Mouse (Mus musculus) lung, embryonic 14.5 days (tissue): ENCODE measurements around the gene Apoa5. TPM values are rescaled to one million over a fixed set of nuclear protein-coding genes. Genes with fewer than 3 reads are reported as not detected.

ENCODE experiments used
- ATAC-seq: fragments of 200-750 bp; cut with Nextera tagmentation; 2 replicates; pipeline ENCODE4 v1.8.0; 2017; ENCODE audit warnings: mild to moderate bottlenecking, moderate TSS enrichment, moderate library complexity; ENCODE audit not compliant: insufficient read depth
- DNase-seq: peaks from one replicate; pipeline ENCODE4 v3.0.0-alpha.2; 2015
- H3K27ac ChIP-seq: fragments of 300-500 bp; sonication (generic); 2 replicates; pipeline ENCODE4 v1.5.1; 2014; ENCODE audit warnings: low read depth, mild to moderate bottlenecking, moderate library complexity
- H3K27me3 ChIP-seq: fragments of 300-500 bp; sonication (generic); 2 replicates; pipeline ENCODE4 v1.6.1; 2014; ENCODE audit warnings: low read length, control low read depth; ENCODE audit not compliant: insufficient read depth
- H3K36me3 ChIP-seq: fragments of 300-500 bp; sonication (generic); 2 replicates; pipeline ENCODE4 v1.6.1; 2014; ENCODE audit warnings: control low read depth; ENCODE audit not compliant: insufficient read depth
- H3K4me1 ChIP-seq: fragments of 300-500 bp; sonication (generic); 2 replicates; pipeline ENCODE4 v1.6.1; 2014; ENCODE audit warnings: antibody characterized with exemption, control low read depth; ENCODE audit not compliant: insufficient read depth
- H3K4me2 ChIP-seq: fragments of 300-500 bp; sonication (generic); 2 replicates; pipeline ENCODE4 v1.6.1; 2014; ENCODE audit warnings: mild to moderate bottlenecking
- H3K4me3 ChIP-seq: fragments of 300-500 bp; sonication (generic); 2 replicates; pipeline ENCODE4 v1.5.1; 2014; ENCODE audit warnings: low read depth, low read length
- H3K9ac ChIP-seq: fragments of 300-500 bp; sonication (generic); 2 replicates; pipeline ENCODE4 v1.6.1; 2014
- H3K9me3 ChIP-seq: fragments of 300-500 bp; sonication (generic); 2 replicates; pipeline ENCODE4 v1.6.1; 2016; ENCODE audit warnings: low read depth, low read length, control low read depth
- CTCF ChIP-seq: IDR thresholded peaks from 2 replicates; pipeline ENCODE4 v1.5.1; 2016; ENCODE audit warnings: antibody characterized with exemption, low read depth
- WGBS: fragments of 180-500 bp; shearing (Covaris S2); extraction: QIAGEN DNeasy Blood & Tissue Kit; methylation state at CpG from one replicate; pipeline ENCODE4 v1.1.7; 2014; 5-methylcytosine and 5-hydroxymethylcytosine counted together
- polyA plus RNA-seq: library from polyadenylated mRNA; unstranded; fragments of >200 nt; fragmentation: Nextera tagmentation; extraction: Ambion mirVana; gene quantifications from 2 replicates; pipeline ENCODE4 v1.2.1, GENCODE M21; 2014

Gene Apoa5
- polyA plus RNA-seq, 1 experiment from 2014 or later = not detected

- peak overlapping the region; percentile 68 for H3K4me2 ChIP-seq
- H3K27me3 ChIP-seq = 0 out of 2 replicates have a peak, but pooled peaks cover 3% of the 10 kb centered on the region
- H3K4me1 ChIP-seq = no peaks in the 10 kb centered on the region
- WGBS = 18% methylated on average over 13 of the region's 13 CpGs
- no peak for ATAC-seq
- H3K36me3 ChIP-seq = no peaks in the 10 kb centered on the region
- peak overlapping the region; percentile 56 for H3K9ac ChIP-seq
- H3K27ac ChIP-seq = no peak overlapping the region
- H3K9me3 ChIP-seq = no peaks in the 10 kb centered on the region
- DNase-seq = peak; percentile 8
- H3K4me3 ChIP-seq = peak overlapping the region; percentile 37
- TF ChIP-seq CTCF = no peak
Observed at GRCm38 (mm10) chr9:46230450-46230975, 37.9 kb upstream of the Apoa5 start.

DNA sequence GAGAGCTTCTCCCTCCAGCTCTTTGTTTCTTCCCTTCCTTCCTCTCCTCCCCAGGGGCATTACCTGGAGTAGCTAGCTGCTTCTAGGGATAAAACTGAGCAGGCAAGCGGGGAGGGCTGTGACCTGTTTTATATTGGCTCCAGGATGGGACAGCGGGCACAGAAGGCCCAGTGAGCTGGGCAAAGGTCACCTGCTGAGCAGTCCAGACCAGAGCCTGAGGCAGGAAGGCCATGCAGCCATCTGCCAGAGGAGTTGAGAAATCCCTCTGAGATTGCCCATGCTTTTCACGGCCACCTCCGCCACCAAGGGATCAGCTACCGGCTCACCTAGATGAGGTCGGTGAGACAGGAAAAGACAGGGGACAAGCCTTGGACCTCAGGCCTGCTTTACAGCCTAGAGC lies 33.2 kb upstream of the Apoa5 start:
- DNase-seq (no peak), ATAC-seq (no peak)
- H3K4me3 ChIP-seq = no peak overlapping the region
- H3K36me3 ChIP-seq = no peaks in the 10 kb centered on the region
- no peaks in the 10 kb centered on the region for H3K4me1 ChIP-seq
- no peaks in the 10 kb centered on the region for H3K9me3 ChIP-seq
- 80% methylated on average over 6 of the region's 6 CpGs for WGBS
- no peak overlapping the region for H3K4me2 ChIP-seq
- 0 out of 2 replicates have a peak, but pooled peaks cover 3% of the 10 kb centered on the region for H3K27me3 ChIP-seq
- no peak overlapping the region for H3K27ac ChIP-seq
- no peak for TF ChIP-seq CTCF
- H3K9ac ChIP-seq = no peak overlapping the region

DNA sequence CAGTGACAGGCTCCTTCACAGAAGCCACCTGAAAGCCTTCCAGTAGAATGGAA lies 33.0 kb upstream of the Apoa5 start, which contains the start of gene Apoc3:
Apoc3 (minus strand) TSS at position 41 of the 53 bp plus-strand sequence.
- ATAC-seq (no peak), DNase-seq (no peak)
- no peak within 1 kb of the TSS for H3K4me2 ChIP-seq
- no peaks in the 10 kb centered on the region for H3K4me1 ChIP-seq
- H3K36me3 ChIP-seq = no peaks in the 10 kb centered on the region
- H3K9ac ChIP-seq = no peak within 1 kb of the TSS
- no peak within 1 kb of the TSS for H3K4me3 ChIP-seq
- H3K27me3 ChIP-seq = 0 out of 2 replicates have a peak, but pooled peaks cover 3% of the 10 kb centered on the region
- no peak for TF ChIP-seq CTCF
- no peaks in the 10 kb centered on the region for H3K9me3 ChIP-seq
- H3K27ac ChIP-seq = no peak within 1 kb of the TSS

DNA sequence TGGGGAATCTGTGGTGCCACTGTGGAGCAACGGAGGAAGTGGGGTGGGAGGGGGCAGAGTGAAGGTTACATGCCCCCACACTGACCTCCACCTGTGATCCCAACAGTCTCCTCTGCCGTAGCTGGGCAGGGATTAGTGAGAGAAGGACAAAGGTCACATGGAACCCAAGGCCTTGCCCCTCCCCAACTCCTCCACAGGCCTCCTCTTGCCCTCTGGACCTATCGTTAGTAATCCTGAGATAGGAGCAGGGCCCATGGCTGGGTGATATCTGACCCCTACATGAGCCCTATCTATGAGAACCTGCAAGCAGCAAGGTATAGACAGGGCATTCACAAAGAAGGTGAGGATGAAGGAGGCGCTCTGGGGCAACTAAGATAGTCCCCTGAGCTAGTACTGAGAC lies 32.8 kb upstream of the Apoa5 start:
- Histone ChIP-seq H3K27ac (no peak overlapping the region), H3K36me3 (no peaks in the 10 kb centered on the region), H3K9ac (no peak overlapping the region), H3K4me1 (no peaks in the 10 kb centered on the region), H3K9me3 (no peaks in the 10 kb centered on the region), H3K27me3 (0 out of 2 replicates have a peak, but pooled peaks cover 3% of the 10 kb centered on the region), H3K4me2 (no peak overlapping the region), H3K4me3 (no peak overlapping the region)
- DNase-seq = no peak
- 39% methylated on average over 4 of the region's 4 CpGs for WGBS
- no peak for ATAC-seq
- TF ChIP-seq CTCF = no peak

DNA sequence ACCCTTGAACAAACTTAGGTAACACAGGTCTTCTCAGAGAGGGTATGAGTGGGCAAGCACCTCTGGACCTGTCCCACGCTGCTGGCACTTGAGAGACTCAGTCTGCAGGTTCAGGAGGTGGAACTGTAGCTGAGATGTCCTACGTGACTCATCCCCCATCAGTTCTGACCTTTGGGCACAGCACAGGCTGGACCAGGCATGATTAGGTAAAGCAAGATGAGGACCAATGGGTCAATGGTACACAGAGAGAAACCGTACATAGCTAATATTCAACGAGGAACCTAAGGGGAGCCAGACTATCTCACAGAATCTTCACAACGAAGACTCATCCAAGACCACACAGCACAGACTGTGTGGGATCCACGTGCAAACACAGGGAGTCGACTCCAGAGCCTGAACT lies 29.6 kb upstream of the Apoa5 start:
- Histone ChIP-seq H3K4me3 (no peak overlapping the region), H3K27me3 (no peaks in the 10 kb centered on the region), H3K4me1 (no peaks in the 10 kb centered on the region), H3K9ac (no peak overlapping the region), H3K27ac (no peak overlapping the region), H3K9me3 (no peaks in the 10 kb centered on the region), H3K4me2 (no peak overlapping the region), H3K36me3 (no peaks in the 10 kb centered on the region)
- TF ChIP-seq CTCF = no peak
- ATAC-seq (no peak), DNase-seq (no peak)
- WGBS = 78% methylated on average over 7 of the region's 7 CpGs

GRCm38 (mm10) chr9:46240526-46241153 lies 27.8 kb upstream of the Apoa5 start, which contains the start of gene Apoa4:
Apoa4 (plus strand) TSS chr9:46240696.
- Histone ChIP-seq H3K4me3 (no peak within 1 kb of the TSS), H3K4me1 (no peaks in the 10 kb centered on the region), H3K27me3 (no peaks in the 10 kb centered on the region), H3K36me3 (no peaks in the 10 kb centered on the region), H3K9me3 (no peaks in the 10 kb centered on the region), H3K27ac (no peak within 1 kb of the TSS), H3K9ac (no peak within 1 kb of the TSS), H3K4me2 (no peak within 1 kb of the TSS)
- 61% methylated on average over 7 of the region's 7 CpGs for WGBS
- DNase-seq = no peak
- ATAC-seq = no peak
- no peak for TF ChIP-seq CTCF

DNA sequence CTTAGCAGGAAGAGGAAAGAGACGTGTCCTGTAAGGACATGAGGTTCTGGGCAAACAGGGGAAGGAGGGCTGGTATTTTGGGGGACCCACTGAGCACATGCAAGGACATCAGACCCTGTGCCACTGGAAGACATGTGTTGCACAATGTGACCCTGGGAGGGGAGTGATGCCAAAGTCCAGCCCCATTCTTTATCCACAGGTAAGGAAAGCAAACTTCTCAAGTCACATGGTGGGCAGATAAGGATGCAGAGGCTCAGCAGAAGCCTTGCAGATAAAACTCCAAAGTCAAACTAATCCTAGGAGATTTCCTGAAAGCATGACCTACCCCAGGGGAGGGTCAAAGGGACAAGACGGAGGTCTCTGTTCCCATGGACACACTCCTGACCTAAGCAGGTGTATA lies 26.6 kb upstream of the Apoa5 start:
- Histone ChIP-seq H3K9ac (no peak overlapping the region), H3K27ac (no peak overlapping the region), H3K4me3 (no peak overlapping the region), H3K36me3 (no peaks in the 10 kb centered on the region), H3K27me3 (no peaks in the 10 kb centered on the region), H3K4me1 (no peaks in the 10 kb centered on the region), H3K9me3 (no peaks in the 10 kb centered on the region), H3K4me2 (no peak overlapping the region)
- ATAC-seq (no peak), DNase-seq (no peak)
- TF ChIP-seq CTCF = no peak
- WGBS = 55% methylated on average over 2 of the region's 2 CpGs

GRCm38 (mm10) chr9:46243122-46243521 lies 25.3 kb upstream of the Apoa5 start:
- no peak overlapping the region for H3K27ac ChIP-seq
- TF ChIP-seq CTCF = no peak
- WGBS = 69% methylated on average over 4 of the region's 4 CpGs
- H3K4me2 ChIP-seq = no peak overlapping the region
- H3K4me1 ChIP-seq = no peaks in the 10 kb centered on the region
- no peaks in the 10 kb centered on the region for H3K36me3 ChIP-seq
- ATAC-seq (no peak), DNase-seq (no peak)
- H3K27me3 ChIP-seq = no peaks in the 10 kb centered on the region
- no peak overlapping the region for H3K9ac ChIP-seq
- no peaks in the 10 kb centered on the region for H3K9me3 ChIP-seq
- H3K4me3 ChIP-seq = no peak overlapping the region
